Mouse (Mus musculus) 416B (cell line): ENCODE measurements around the gene Gm17374.
"Not testable (repeated sequence)": the region's sequence is repeated elsewhere in the genome, so short reads cannot be mapped to it uniquely, and the experiment has no call there.

Experiments used
- DNase-seq: peaks from one replicate; pipeline ENCODE4 v3.0.0; 2011; ENCODE audit warnings: low read depth

The Gm17374 gene

GRCm38 (mm10) chr2:140151743-140152142 is at the start of gene Gm17374:
Gene Gm17374 (plus strand): TSS chr2:140152043.
- DNase-seq = not testable (repeated sequence)

- no peak for DNase-seq
These were observed 46.9 kb upstream of the Gm17374 start for GRCm38 (mm10) chr2:140104951-140105350.

- DNase-seq = peak; percentile 35
These were observed 44.2 kb upstream of the Gm17374 start for GRCm38 (mm10) chr2:140107641-140108040.

- DNase-seq = no peak
These were observed 42.9 kb upstream of the Gm17374 start for GRCm38 (mm10) chr2:140108945-140109344.

- DNase-seq = no peak
These were observed 38.0 kb upstream of the Gm17374 start for GRCm38 (mm10) chr2:140113851-140114250.

- peak; percentile 19 for DNase-seq
These were observed 26.3 kb upstream of the Gm17374 start for GRCm38 (mm10) chr2:140125516-140125915.

- peak; percentile 66 for DNase-seq
These were observed 7.4 kb downstream of the Gm17374 start for GRCm38 (mm10) chr2:140159186-140159730.

GRCm38 (mm10) chr2:140163351-140163854 is 11.6 kb downstream of the Gm17374 start:
- peak; percentile 17 for DNase-seq

GRCm38 (mm10) chr2:140169057-140169456 is 17.2 kb downstream of the Gm17374 start:
- DNase-seq = no peak

GRCm38 (mm10) chr2:140170127-140170802 is 18.4 kb downstream of the Gm17374 start, which contains the start of the genes Esf1 and Ndufaf5:
Gene Esf1 (minus strand): TSS chr2:140170564.
Gene Ndufaf5 (plus strand): TSS chr2:140170649.
- DNase-seq = peak; percentile 95

GRCm38 (mm10) chr2:140170803-140171553 is 19.1 kb downstream of the Gm17374 start:
- DNase-seq = peak; percentile 22

GRCm38 (mm10) chr2:140185685-140186210 is 33.9 kb downstream of the Gm17374 start:
- not testable (repeated sequence) for DNase-seq

GRCm38 (mm10) chr2:140200713-140201112 is 48.9 kb downstream of the Gm17374 start:
- DNase-seq = no peak

- no peak for DNase-seq
These were observed 50.7 kb downstream of the Gm17374 start for GRCm38 (mm10) chr2:140202573-140202972.
